Mouse (Mus musculus): ENCODE results near the gene Pik3c2g. TPM values are rescaled to one million over a fixed set of nuclear protein-coding genes. Genes with fewer than 3 reads are reported as not detected.

Pik3c2g gene
- 10 to 100 TPM in 1 of 2 experiments, not detected in 1; 43.7 TPM for total RNA-seq (2021)
- long read RNA-seq, experiment 1: 0 reads
- long read RNA-seq, experiment 2, partial matches to known transcripts: 3 of 11 reads
- long read RNA-seq, experiment 2, other reads (novel, unspliced or antisense): 4 of 11 reads

DNA sequence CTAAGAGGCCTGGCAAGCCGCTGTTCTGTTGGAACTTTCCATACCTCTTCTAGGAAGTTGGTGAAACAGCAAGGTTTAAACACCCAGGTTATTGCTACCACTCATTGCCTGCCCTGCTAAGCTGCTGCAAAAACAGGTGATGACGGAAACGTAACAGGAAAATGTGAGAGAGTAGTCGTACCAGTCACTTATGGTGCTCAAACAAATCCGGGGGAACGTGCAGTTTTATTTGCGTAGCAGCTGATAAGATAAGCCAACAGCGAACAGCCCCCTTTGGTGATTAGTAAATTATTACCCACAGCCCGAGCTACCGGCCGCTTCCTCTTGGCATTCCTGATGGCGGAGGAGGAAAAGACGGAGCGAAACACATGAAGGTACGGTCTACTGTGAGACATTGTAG is at the start of gene Pik3c2g:
Gene Pik3c2g (plus strand): TSS at position 330 of the 400 bp plus-strand sequence.
- DNase-seq (ENCODE audit: low spot score in 2 of 2): no peak

DNA sequence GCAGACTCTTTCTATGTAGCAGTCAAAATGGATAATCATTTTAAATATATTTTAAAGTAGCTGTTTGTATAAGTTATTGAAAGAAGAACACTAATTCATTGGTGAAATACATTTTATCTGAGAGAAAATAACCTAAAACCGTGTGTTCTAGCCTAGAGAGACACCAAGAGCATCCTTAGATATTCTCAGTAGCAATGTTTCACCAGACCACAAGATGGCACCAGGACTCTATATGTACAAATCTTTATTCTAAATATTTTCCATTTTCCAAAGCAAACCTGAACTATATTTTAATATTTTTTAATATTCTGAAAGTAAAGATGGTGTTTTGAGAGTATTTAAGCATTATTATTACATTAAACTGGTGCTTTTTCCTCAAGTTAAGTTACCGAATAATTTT is 48.6 kb upstream of the Pik3c2g start:
- DNase-seq (ENCODE audit: low spot score in 2 of 2): no peak

DNA sequence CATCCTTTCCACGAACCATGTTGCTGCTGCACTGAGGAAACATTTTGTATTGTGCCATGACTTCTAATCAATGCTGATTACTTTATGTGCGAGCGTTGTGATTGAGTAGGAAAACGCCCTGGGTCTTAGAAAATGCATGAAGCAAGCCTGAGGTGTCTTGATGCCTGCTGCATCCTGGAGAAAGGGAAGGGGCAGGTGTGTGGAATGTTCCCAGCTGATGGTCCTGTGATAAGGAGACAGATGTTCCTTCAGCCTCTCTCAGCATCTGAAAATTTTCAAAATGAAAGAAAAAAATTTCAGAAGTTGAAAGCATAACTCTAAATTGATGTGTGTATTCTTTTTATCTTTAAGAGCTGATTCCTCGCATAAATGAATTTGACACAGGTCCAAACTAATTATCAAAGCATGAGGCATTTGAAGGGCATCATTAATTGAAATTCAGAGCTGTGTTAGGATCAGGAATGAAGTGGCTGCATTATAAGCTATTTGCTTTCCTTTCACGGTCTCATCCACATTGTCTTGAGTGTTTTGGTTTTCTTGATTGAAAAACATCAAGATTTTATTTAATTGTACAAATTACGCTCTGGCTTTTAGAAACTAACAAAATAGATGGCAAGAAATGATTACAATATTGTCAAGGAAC is 31.4 kb upstream of the Pik3c2g start:
- DNase-seq (ENCODE audit: low spot score in 2 of 2): no peak

DNA sequence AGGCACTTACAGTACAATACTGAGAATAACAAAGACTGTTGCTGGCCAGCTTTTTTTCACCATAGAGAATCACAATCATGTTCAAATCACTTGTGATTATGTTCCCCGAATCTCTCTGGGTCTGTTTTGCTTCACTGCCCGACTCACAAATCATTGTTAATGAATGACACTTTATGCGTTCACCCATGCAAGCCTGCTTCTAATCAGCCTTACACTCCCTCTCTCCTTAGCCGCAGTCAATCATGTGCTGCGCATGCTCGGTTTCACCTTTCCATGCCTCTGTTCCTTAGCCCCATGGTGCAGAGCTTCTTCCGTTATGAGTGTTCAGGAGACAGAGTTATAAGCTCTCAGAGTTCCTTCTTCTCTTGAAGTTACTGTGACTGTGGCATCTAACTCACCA is 17.8 kb upstream of the Pik3c2g start:
- no peak for DNase-seq (ENCODE audit: low spot score in 2 of 2)

DNA sequence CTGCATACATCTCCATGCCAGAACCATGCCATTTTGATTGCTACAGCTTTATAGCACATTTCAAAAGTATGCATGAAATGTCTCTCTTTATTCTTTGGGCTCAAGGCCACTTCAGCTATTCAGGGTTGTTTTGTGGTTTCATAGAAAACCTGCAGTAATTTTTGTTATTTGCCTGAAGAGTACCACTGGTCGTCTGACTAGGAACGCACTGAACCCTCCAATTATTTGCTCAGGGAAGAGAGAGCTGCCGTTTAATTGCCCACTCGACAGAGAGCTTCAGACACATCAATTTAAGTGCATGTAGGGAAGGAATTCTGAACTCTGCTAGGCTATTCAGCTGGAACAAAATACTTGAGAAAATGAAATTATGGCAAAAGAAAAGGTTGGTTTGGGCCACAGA is 11.2 kb upstream of the Pik3c2g start:
- DNase-seq (ENCODE audit: low spot score in 2 of 2): no peak

DNA sequence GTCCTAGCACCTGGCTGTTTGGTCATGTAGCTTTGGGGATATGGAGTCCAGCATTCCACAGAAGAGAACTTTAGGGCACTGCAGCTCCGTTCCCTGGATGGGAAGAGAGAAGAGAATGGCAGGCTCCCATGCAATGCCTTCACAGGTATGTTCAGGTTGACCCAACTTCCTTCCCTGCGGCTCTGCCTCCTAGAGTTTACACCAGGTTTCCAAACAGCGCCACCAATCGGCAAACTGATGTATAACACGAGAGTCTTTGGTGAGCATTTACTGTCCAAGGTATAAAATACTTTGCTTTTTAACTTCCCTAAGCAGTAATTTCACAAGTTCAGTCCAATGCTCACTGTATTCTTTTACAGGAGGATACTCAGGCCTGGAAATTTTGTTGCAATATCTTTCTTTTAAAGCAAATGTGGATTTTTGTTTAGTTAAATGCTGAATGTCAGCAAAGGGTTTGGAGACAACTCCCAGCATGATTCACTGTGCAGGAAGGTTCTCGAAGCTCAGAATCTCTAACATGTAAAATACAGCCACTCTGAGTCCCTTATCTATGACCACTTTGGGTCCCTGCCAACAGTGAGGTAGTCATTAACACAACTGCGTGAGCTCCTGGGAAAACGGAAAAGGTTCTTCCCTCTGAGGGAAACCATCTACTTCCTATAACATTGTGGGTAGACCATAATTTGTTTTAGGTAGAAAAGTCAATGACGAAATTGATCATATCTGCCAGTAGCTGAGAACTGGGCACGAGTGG is 10.6 kb upstream of the Pik3c2g start:
- DNase-seq (ENCODE audit: low spot score in 2 of 2): no peak

DNA sequence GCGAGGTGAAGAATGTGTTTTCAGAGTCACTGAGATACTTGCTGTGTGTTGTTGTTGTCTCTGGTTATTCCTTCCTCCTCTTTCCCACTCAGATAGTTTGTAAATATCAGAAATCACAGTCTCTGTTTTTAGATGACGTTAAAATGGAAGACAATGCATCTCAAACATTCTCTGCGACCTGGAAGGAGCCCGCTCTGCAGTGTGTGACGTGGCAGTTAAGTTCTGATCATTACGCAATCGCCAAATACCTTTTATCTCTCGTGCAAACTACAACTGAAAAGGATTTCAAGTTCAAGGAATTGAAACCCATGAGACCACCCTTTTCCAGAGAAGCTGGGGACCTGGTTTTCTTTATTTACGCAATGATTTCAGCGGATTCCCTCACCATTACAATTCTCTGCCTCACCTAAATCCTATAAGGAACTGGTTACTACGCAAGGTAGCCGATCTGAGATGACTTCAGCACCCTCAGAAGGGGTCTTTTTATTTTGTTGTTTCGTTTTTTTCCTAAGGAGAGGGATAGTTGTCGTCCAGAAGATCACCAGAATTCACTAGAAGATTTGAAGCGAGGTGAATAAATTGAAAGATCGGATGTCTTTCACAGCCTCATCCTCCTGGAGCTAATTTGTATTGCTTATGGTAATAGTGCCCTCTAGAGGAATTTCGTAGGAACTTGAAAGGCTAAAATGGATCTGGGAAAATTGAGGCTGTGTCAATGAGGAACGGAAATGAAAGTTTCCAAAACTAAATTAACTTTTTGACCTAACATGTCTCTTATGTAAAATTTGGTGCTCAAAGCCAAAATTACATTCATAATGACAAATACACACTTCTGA is 9.8 kb upstream of the Pik3c2g start:
- no peak for DNase-seq (ENCODE audit: low spot score in 2 of 2)

DNA sequence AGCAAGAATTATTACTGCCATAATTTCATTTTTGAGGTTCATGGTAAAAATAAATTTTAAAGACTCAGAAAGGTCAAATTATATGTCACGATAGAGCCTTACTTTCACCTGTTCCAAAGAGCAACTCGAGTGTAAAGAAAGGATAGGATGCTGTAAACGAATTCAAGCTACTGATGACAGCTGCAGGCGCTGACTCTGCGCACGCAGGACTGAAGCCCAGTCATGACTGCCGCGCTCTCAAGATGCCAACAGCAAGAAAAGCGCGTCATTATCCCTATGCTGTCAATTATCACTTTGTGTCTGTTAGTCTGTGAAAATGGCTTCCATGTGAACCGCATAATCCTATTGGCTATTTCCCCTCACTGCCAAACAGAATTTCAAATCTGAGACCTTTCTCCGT is 457 bp downstream of the Pik3c2g start:
- no peak for DNase-seq (ENCODE audit: low spot score in 2 of 2)

DNA sequence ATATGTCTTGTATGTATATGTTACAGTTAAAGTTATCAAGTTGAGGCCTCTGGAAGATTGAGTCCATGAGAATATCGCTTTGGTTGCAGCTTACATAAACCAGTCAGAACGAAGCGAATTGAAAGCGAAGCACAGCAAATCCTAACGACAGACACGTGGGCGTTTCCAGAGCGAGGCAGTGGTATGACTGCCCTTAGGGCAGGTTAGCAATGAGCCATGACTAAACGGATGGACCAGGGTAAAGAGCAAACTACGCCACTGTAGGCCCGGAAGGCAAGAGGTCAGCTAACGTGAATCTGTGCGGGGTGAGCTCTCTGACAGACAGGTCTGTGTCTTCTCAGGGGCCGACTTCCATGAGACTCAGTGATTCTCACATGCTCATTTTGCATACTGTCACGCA is 1.4 kb downstream of the Pik3c2g start:
- DNase-seq (ENCODE audit: low spot score in 2 of 2): no peak

DNA sequence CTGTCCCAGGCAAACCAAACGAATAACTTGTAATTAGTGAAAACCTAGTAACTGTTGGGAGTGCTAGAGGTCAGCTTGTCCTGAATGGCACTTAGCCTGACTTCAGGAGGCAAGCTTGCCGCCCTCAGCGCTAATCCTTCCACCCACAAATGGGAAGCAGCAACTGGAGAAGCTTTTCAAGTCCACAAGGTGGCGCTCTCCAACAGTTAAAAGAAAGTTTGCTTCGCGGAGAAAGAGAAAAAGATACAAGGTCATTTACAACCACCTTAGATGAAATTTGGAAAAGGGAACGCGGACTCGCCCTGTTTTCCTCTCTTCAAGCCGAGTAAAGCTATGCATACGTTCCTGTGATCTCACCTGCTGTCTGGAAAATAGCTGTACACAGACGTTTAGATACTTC is 2.3 kb downstream of the Pik3c2g start:
- peak; percentile 33 to 51 for DNase-seq (ENCODE audit: low spot score in 2 of 2)

DNA sequence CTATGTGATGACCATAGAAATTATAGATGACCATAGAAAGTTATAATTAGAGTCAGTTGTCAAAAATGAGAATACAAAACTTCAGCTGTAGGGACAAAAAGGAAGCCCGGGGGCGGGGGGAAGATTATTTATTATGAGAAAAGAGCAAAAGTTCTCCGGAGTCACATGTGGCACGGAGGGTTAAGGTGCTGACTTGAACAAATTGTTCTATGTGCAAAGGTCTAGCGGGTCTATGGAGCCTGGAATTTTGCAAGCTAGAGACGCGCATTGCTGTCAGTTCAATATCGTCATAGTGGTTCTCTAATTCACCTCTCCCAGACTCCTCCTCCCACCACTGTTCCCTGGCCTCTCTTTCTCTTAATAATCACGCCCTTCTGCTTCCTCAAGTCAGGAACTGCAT is 2.8 kb downstream of the Pik3c2g start:
- no peak for DNase-seq (ENCODE audit: low spot score in 2 of 2)

DNA sequence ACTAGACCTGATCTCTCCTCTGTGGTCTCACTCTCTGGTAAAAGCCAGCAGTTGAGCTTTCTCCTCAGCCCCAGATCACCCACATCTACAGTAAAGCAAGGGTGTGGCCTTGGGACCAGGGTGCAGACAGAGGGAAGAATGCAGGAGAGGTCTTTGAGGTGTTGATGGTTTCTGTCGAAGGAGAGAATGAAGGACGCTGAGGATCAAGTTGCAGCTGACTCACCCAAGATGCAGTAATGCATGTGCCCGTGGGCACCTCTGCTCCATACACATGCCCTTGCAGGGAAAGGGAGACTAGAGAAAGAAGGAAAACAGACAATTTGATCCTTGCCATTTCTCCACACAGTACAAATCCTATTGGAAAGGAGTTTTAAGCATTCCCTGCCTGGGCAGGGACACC is 5.1 kb downstream of the Pik3c2g start:
- no peak for DNase-seq (ENCODE audit: low spot score in 2 of 2)

DNA sequence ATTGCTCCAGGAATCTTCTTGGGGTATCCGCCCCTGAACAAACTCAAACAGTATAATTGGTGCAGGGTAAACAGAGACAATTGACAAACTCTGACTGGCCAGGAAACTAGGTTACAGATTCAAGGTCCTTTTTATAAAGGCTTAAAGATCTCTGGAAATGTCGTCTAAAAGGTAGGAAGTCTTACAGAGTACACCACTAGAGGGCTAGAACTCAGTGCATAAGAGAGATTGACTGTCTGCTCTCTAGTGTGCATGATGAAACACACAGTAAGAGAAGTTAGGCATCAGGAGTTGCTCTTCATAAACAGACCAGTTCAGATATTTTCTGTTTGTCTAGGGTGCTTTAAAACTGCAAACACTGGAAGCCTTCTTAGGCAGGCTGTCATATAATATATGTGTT is 9.4 kb downstream of the Pik3c2g start:
- DNase-seq (ENCODE audit: low spot score in 2 of 2): no peak

DNA sequence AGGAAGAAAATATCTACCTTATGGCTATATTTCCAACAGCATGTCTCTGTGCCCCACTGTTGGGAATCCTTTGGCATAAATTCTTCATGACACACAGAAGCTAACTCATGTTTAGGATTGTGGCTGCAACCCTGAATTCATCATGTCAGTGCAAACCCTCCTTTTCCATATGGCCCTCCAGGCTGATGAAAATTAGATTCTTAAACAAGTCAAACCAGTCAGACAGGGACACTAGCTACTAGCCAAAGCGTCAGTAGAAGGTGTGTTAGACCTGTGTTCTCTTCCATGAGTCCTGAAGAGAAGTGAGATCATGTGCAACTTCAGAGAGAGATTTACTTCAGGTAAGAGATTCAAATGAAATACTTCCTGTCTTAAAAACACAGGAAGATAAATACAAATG is 12.2 kb downstream of the Pik3c2g start:
- DNase-seq (ENCODE audit: low spot score in 2 of 2): no peak

DNA sequence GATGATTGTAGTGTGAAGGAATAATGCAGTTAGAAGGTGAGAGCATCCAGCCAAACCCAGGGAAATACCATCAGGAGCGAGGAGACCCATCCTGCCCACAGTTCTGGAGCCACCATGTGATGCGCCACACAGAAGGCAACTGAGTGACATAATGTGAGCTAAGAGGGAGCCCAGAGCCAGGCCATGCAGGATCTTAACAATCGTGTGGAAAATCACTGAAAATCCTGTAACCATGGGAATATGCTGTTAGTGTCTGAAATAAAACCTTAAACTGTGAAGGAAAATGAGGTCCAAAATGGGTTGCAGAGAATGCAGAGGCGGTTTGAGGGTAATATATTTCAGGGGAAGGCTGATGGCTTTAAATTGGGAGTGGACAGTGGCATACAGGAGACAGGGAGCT is 31.8 kb downstream of the Pik3c2g start:
- no peak for DNase-seq (ENCODE audit: low spot score in 2 of 2)

DNA sequence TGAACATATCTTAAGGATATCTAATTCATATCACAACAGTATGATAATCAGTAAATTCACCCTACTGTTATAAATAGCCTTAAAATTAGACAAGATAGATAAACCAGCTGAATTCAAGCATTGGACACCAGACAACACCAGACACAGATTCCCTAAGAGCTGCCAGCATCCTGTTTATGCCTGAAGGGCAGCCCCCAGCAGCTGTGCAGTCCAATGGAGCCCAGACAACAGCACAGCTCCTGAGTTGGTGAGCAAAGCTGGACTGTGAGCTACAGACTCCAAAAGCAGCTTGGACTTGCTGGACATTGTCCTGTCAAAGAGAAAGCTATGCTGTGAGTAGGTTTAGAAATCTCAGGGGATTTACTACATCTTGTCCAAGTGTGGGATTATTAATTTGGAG is 37.7 kb downstream of the Pik3c2g start:
- no peak for DNase-seq (ENCODE audit: low spot score in 2 of 2)

DNA sequence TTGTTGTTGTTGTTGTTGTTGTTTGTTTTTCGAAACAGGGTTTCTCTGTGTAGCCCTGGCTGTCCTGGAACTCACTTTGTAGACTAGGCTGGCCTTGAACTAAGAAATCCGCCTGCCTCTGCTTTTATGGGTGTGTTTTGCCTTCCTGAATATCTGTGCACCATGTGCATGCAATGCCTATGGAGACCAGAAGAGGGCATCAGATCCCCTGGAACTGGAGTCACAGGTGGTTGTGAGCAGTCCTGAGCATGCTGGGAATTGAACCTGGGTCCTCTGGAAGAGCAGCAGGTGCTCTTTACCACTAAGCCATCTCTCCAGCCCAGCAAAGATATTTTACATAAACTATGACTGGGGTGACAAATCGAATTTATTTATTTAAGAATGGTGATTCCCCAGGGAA is 47.5 kb downstream of the Pik3c2g start:
- DNase-seq (ENCODE audit: low spot score in 2 of 2): no peak

DNA sequence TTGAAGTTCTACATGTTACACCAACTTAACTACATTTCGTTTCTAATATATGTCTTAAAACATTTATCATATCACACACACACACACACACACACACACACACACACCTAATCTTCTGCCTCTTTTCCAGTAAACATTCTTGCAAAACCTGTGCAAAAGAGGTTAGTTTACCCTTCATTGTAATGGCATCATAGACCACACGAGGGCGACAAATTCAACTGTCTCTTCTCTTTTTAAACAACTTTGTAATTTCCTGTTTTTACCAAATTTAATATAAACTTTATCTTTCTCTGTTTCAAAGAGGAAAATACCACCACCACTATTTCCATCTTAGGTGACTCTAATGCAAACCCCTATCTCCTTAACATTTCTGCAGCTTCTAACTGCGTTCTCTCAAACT is 68.4 kb downstream of the Pik3c2g start:
- DNase-seq (ENCODE audit: low spot score in 2 of 2): peak; percentile 15 to 25

DNA sequence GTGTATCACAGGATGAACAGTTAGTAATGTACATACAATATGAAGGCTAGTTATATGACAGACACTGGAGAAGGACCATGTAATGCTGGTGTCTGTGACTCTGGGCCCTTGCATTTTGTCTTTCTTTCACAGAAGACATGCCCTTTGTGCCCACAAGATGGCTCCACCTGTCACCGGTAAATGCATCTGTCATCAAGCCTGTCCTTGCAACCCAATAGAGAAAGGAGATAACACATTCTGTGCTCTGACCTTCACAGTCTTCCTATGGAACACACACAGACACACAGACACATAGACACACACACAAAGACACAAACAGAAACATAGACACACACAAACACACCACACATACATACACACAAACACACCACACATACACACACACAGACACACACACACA is 75.4 kb downstream of the Pik3c2g start:
- peak in 1 of 2 experiments; percentile 4 for DNase-seq (ENCODE audit: low spot score in 2 of 2)

DNA sequence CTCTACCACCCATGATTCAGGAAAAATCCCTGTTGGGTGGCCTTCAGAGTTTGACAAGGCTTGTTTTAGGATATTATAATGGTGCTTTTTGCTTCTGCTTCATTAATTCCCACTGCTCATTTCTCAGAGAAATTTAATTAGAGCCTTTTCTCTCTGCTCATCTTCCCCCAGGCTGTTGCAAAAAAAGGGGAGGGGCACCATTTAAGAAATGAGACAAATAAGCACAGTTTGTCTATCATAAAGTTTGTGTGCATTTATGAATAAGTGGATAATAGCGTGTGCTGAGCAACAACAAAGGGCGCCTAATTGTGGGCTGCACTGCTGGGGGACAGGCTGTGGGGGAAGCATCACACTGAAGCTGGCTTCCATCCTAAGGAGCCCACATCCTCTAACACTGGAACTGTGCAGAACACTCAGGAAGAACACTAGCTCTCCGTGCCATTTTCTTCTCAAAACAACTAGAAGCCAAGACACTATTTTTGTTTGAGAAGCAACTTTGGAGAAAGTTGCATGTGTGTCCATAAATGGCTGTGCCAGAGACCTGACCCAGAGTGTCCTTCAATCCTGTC is 131.5 kb downstream of the Pik3c2g start:
- DNase-seq (ENCODE audit: low spot score in 2 of 2): no peak

DNA sequence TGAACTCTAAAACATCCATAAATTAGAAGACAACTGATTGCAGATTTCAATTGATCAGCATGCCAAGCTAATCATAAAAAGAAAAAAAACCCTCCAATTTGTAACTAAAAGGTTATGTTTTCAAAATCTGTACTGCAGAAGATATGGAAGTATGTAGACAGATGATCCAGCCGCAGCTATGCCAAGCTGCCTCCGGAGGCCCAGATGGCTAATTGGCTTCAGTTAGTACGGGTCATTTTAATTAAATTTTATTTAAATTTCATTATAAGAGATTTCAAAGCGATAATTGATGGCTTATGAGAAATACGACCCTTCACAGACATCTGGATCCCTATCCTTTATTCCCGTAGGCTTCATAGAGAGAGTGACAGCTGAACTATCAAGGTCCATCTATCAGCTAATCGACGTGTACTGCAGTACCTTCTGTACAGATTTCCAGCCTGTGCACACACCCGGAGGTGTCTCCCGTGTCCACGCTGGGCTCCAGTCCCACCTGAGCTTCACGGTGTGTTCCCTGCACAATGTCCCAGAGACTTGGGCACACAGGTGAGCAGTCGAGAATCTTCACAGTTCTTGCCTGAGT is 132.7 kb downstream of the Pik3c2g start:
- no peak for DNase-seq (ENCODE audit: low spot score in 2 of 2)
